Mouse (Mus musculus) thymus, postnatal 10 days (tissue): ENCODE measurements around the gene 4930564D02Rik.

Experiments used
- DNase-seq, 2 experiments: peaks; one replicate each; pipeline ENCODE4 v3.0.0; 2021; ENCODE audit warnings: low spot score in 2 of 2

Gene 4930564D02Rik

GRCm38 (mm10) chr3:105113859-105114258 lies 47.2 kb downstream of the 4930564D02Rik start:
- no peak for DNase-seq

- peak; percentile 75 to 88 for DNase-seq
Measured at GRCm38 (mm10) chr3:105114269-105114668, 47.6 kb downstream of the 4930564D02Rik start.

- DNase-seq, result no peak
Measured at GRCm38 (mm10) chr3:105116596-105116995, 50.0 kb downstream of the 4930564D02Rik start.

DNA sequence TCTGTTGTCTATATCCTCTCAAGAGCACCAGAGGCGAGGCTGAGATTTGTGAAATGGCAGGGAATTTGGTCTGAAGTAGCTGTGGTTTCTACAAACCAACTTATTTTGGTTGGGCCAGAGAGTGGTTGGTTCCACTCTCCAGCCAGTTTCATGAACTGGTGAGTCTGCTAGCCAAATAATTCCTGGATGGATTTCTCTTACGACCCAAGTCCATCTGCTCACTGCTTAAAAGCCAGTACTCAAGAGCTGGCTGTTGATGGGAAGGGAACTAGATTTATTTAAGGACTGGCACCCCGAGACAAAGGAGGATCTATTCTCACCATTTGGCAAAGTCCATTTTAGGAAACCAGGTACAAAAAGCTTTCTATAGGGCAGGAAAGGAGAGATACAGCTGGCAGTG lies 57.1 kb downstream of the 4930564D02Rik start:
- no peak for DNase-seq

DNA sequence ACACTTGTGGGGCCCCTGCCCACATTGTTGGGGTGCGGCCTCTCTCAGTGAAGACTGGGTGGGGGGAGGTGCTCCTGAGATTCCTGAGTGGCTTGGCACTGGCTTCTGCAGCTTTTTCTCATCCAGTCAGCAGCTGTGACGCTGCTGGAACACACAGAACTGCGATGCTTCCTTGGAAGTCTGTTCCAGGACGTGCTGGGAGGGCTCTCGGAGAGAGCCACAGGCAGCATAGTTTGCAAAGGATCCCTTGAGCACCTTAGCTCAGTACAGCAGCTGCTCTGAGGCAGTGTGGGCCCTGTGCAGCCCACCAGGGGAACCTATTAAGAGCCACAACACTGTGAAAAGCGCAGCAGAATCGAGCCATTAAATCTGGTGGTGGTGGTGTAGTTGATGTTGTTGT lies 61.2 kb downstream of the 4930564D02Rik start:
- no peak for DNase-seq
